Mouse (Mus musculus): ENCODE results near the gene Ank3. TPM values are rescaled to one million over a fixed set of nuclear protein-coding genes. Genes with fewer than 3 reads are reported as not detected.
A peak's percentile ranks its signal among the peaks of the same experiment; 100 is the strongest.

Gene Ank3
- polyA plus RNA-seq, 1 experiment from 2014 or later, result 34.9 TPM

GRCm38 (mm10) chr10:69925285-69926157 lies 526.9 kb downstream of the Ank3 start:
- Histone ChIP-seq H3K27ac (replicated peaks) (peak overlapping the region; percentile 83), H3K27me3 (ENCODE audit: low read depth, poor library complexity, severe bottlenecking) (peaks cover 3% of the 10 kb centered on the region; the same call in 1 of the 2 replicates), H3K4me1 (peaks cover 51% of the 10 kb centered on the region), H3K4me3 (peak overlapping the region; percentile 60), H3K9me3 (replicated peaks) (no peaks in the 10 kb centered on the region), H3K36me3 (peaks cover 10% of the 10 kb centered on the region)
- peak; percentile 69 for DNase-seq (ENCODE audit: low spot score)
- under 1% methylated on average over 19 of the region's 19 CpGs for WGBS

GRCm38 (mm10) chr10:69926158-69926882 lies 527.7 kb downstream of the Ank3 start:
- H3K36me3 ChIP-seq, result peaks cover 18% of the 10 kb centered on the region
- no peaks in the 10 kb centered on the region for H3K9me3 ChIP-seq (replicated peaks)
- H3K27me3 ChIP-seq (ENCODE audit: low read depth, poor library complexity, severe bottlenecking), result peaks cover 3% of the 10 kb centered on the region; the same call in 1 of the 2 replicates
- H3K4me3 ChIP-seq, result peak overlapping the region; percentile 60
- H3K4me1 ChIP-seq, result peaks cover 51% of the 10 kb centered on the region
- H3K27ac ChIP-seq (replicated peaks), result peak overlapping the region; percentile 83
- peak; percentile 45 for DNase-seq (ENCODE audit: low spot score)
- under 1% methylated on average over 11 of the region's 11 CpGs for WGBS

GRCm38 (mm10) chr10:69927012-69927411 lies 528.4 kb downstream of the Ank3 start:
- H3K36me3 ChIP-seq, result peaks cover 24% of the 10 kb centered on the region
- H3K4me3 ChIP-seq, result peak overlapping the region; percentile 60
- H3K27me3 ChIP-seq (ENCODE audit: low read depth, poor library complexity, severe bottlenecking), result peaks cover 3% of the 10 kb centered on the region; the same call in 1 of the 2 replicates
- WGBS, result 6% methylated on average over 9 of the region's 9 CpGs
- peak overlapping the region; percentile 83 for H3K27ac ChIP-seq (replicated peaks)
- no peaks in the 10 kb centered on the region for H3K9me3 ChIP-seq (replicated peaks)
- DNase-seq (ENCODE audit: low spot score), result no peak
- H3K4me1 ChIP-seq, result peaks cover 51% of the 10 kb centered on the region

DNA sequence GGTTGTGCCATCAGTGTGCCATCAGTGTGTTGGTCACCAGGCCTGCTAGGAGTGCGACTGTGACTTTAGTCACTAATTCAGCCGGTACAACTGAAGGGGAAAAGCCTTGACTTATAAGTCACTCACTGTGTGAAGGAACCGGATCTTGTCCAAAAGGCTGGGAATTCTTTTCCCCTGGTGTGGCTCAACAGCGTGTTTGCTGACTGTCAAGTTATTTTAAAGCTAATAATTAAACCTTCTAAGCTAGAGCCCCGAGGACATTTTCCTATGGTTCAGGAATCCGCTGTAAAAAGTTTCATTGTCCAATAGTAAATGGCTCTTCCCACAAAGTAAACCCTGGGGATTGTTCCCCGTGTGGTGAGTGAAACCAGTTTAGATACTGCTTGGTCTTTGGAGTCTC lies 529.8 kb downstream of the Ank3 start:
- no peaks in the 10 kb centered on the region for H3K9me3 ChIP-seq (replicated peaks)
- 74% methylated on average over 7 of the region's 7 CpGs for WGBS
- H3K36me3 ChIP-seq, result peaks cover 37% of the 10 kb centered on the region
- H3K4me3 ChIP-seq, result no peak overlapping the region
- H3K27ac ChIP-seq (replicated peaks), result 0 out of 2 replicates have a peak overlapping the region, but pooled peaks have one; percentile 5
- no peak for DNase-seq (ENCODE audit: low spot score)
- peaks cover 3% of the 10 kb centered on the region; the same call in 1 of the 2 replicates for H3K27me3 ChIP-seq (ENCODE audit: low read depth, poor library complexity, severe bottlenecking)
- H3K4me1 ChIP-seq, result peaks cover 51% of the 10 kb centered on the region

- H3K36me3 ChIP-seq, result peaks cover 59% of the 10 kb centered on the region
- H3K9me3 ChIP-seq (replicated peaks), result no peaks in the 10 kb centered on the region
- H3K27ac ChIP-seq (replicated peaks), result no peak overlapping the region
- peaks cover 31% of the 10 kb centered on the region for H3K4me1 ChIP-seq
- no peaks in the 10 kb centered on the region for H3K27me3 ChIP-seq (ENCODE audit: low read depth, poor library complexity, severe bottlenecking)
- WGBS, result 92% methylated on average over 8 of the region's 8 CpGs
- no peak overlapping the region for H3K4me3 ChIP-seq
- no peak for DNase-seq (ENCODE audit: low spot score)
Measured at GRCm38 (mm10) chr10:69930503-69930902, 531.9 kb downstream of the Ank3 start.

DNA sequence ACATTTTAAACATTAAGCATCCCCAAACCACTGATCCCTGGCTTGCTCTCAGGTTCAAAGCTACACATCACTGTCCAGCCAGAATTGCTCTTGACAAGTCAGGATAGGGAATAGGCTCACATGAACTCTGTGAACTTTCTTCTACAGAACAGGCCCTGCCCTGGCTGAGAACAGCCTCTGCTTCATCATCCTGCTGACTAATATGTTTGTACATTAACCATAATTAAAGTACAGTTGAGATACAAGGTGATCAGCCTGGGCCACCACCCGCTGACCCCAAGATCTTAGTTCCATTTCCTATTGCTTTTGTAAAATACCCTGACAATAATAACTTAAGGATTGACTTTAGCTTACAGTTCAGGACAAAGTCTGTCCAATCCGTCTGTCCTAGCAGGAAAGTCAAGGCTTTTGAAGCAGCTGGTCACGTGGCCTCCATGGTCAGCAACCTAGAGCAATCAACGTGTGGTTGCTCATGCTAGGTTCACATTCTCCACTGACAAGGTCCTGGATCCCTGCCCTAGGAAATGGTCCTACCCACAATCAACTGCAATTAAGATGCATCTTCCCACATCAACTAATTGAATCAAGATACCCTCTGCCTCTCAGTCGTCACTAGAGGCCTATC lies 538.0 kb downstream of the Ank3 start:
- H3K9me3 ChIP-seq (replicated peaks), result no peaks in the 10 kb centered on the region
- peaks cover 96% of the 10 kb centered on the region for H3K36me3 ChIP-seq
- peaks cover 3% of the 10 kb centered on the region; the same call in 1 of the 2 replicates for H3K4me1 ChIP-seq
- no peaks in the 10 kb centered on the region for H3K27me3 ChIP-seq (ENCODE audit: low read depth, poor library complexity, severe bottlenecking)
- no peak for DNase-seq (ENCODE audit: low spot score)
- no peak overlapping the region for H3K4me3 ChIP-seq
- 89% methylated on average over 5 of the region's 5 CpGs for WGBS
- no peak overlapping the region for H3K27ac ChIP-seq (replicated peaks)

DNA sequence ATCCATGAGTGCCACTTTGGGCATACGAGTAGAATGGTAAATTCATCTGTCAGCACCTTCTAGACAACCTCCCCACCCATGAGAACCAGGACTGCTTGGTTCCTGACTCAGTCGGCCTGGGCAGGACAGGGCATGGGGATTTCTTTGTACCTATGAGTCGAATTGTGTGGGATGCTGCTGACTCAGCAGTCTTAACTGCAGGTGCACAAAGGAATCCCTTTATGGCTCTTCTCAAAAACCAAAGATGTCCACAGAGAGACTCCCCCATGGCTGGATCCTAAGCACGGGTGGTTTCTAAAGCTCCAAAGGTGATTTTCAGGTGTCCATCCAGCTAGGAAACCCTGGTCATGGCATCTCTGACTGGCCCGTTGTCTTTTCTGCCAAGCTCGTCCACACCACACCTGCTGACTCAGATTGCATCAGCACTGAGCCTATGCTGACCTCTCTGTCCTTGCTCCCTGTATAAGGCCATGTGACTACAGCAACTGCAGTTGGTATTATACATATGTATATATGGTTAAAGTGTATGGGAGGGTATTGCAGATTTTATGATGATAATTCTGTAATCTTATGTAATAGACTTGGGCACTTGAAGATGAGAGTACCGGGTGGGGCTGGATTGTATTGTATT lies 538.8 kb downstream of the Ank3 start:
- H3K9me3 ChIP-seq (replicated peaks), result no peaks in the 10 kb centered on the region
- 88% methylated on average over 7 of the region's 7 CpGs for WGBS
- no peak for DNase-seq (ENCODE audit: low spot score)
- H3K36me3 ChIP-seq, result peaks cover 92% of the 10 kb centered on the region
- H3K4me3 ChIP-seq, result no peak overlapping the region
- H3K4me1 ChIP-seq, result peaks cover 12% of the 10 kb centered on the region
- no peaks in the 10 kb centered on the region for H3K27me3 ChIP-seq (ENCODE audit: low read depth, poor library complexity, severe bottlenecking)
- H3K27ac ChIP-seq (replicated peaks), result no peak overlapping the region

- DNase-seq (ENCODE audit: low spot score), result no peak
- Histone ChIP-seq H3K4me1 (peaks cover 29% of the 10 kb centered on the region), H3K4me3 (no peak overlapping the region), H3K9me3 (replicated peaks) (no peaks in the 10 kb centered on the region), H3K27me3 (ENCODE audit: low read depth, poor library complexity, severe bottlenecking) (no peaks in the 10 kb centered on the region), H3K36me3 (peaks cover 74% of the 10 kb centered on the region), H3K27ac (replicated peaks) (no peak overlapping the region)
- 94% methylated on average over 7 of the region's 7 CpGs for WGBS
Measured at GRCm38 (mm10) chr10:69939144-69939543, 540.6 kb downstream of the Ank3 start.

DNA sequence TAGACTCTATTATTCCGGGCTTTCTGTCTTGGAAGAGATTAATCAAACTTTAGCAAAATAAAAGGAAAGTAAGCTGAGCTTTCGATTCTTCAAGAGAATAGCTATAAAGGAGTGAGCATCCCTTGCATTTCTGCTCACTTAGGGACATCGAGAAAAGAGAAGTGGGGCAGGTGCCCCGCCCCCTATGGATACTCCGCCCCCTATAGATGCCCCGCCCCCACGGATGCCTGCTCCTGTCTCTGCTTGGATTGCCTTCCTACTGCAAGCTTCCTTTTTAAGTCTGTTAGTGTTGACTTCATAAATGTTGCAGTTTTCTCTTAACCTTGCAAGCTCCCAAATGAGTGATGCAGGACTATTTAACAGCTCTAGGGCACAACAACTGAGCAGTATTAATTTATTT lies 541.4 kb downstream of the Ank3 start:
- Histone ChIP-seq H3K9me3 (replicated peaks) (no peaks in the 10 kb centered on the region), H3K27ac (replicated peaks) (no peak overlapping the region), H3K36me3 (peaks cover 66% of the 10 kb centered on the region), H3K4me3 (no peak overlapping the region), H3K4me1 (peaks cover 37% of the 10 kb centered on the region), H3K27me3 (ENCODE audit: low read depth, poor library complexity, severe bottlenecking) (no peaks in the 10 kb centered on the region)
- WGBS, result 70% methylated on average over 7 of the region's 7 CpGs
- no peak for DNase-seq (ENCODE audit: low spot score)

DNA sequence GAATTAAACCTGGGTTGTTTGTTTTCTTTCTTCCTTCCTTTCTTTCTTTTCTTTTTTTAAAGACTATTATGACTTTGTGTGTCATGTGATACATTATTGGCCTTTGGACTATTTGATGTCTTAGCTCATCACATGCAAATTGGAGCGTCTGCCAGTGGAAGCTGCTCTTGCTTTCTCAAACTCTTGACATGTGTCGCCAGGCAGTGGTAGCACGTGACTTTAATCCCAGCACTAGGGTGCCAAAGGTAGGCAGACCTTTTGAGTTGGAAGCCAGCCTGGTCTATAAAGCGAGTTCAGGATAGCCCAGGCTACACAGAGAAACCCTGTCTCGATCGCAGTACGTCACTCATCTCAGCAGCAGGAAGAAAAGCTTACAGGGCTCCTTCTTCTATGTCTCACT lies 542.4 kb downstream of the Ank3 start:
- Histone ChIP-seq H3K27ac (replicated peaks) (no peak overlapping the region), H3K27me3 (ENCODE audit: low read depth, poor library complexity, severe bottlenecking) (no peaks in the 10 kb centered on the region), H3K4me1 (peaks cover 48% of the 10 kb centered on the region), H3K36me3 (peaks cover 56% of the 10 kb centered on the region), H3K9me3 (replicated peaks) (no peaks in the 10 kb centered on the region), H3K4me3 (no peak overlapping the region)
- 92% methylated on average over 7 of the region's 7 CpGs for WGBS
- DNase-seq (ENCODE audit: low spot score), result no peak

DNA sequence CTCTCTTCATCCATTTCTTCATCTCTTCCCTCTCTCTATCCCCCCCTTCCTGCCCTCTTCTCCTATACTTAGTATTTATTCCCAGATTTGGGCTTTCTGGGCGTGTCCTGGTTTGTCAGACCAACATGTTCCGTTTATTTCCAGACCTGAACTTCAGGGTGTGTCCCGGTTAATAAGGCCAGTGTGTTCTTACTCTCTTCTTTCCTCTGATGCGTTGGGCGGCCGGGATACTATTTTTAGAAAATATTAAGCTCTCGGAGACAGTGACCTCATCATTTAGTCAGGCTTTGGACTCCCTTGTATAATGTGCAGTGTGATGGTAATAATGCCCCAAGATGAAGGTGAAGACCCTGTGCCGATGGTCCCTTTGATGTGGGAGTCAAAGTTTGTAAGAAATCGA lies 546.3 kb downstream of the Ank3 start:
- H3K36me3 ChIP-seq, result peaks cover 19% of the 10 kb centered on the region
- no peaks in the 10 kb centered on the region for H3K9me3 ChIP-seq (replicated peaks)
- WGBS, result 86% methylated on average over 9 of the region's 9 CpGs
- H3K4me1 ChIP-seq, result peaks cover 60% of the 10 kb centered on the region
- H3K27me3 ChIP-seq (ENCODE audit: low read depth, poor library complexity, severe bottlenecking), result no peaks in the 10 kb centered on the region
- no peak for DNase-seq (ENCODE audit: low spot score)
- H3K4me3 ChIP-seq, result no peak overlapping the region
- H3K27ac ChIP-seq (replicated peaks), result peak overlapping the region; percentile 74; the same call in 1 of the 2 replicates

DNA sequence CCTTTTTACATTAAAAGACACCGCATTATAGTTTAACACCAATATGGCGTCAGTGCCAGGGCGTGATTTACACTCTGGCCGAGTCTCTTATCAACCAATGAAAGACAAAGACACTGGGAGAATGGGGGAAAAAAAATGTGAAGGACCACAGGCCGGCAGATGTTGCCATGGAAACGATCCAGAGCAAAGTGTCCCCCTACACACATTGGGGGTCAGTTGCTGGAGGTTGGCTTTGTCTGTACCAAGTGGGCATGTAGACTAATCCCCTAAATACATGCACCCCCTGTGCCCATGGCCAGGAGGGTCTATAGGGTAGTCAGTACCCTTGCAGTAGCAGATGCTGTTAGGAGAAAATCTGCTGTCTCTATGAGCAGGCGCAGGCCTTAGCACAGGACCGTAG lies 547.3 kb downstream of the Ank3 start:
- Histone ChIP-seq H3K27me3 (ENCODE audit: low read depth, poor library complexity, severe bottlenecking) (no peaks in the 10 kb centered on the region), H3K36me3 (peaks cover 12% of the 10 kb centered on the region), H3K9me3 (replicated peaks) (no peaks in the 10 kb centered on the region), H3K4me3 (no peak overlapping the region), H3K4me1 (peaks cover 60% of the 10 kb centered on the region), H3K27ac (replicated peaks) (peak overlapping the region; percentile 67)
- DNase-seq (ENCODE audit: low spot score), result peak; percentile 44
- WGBS, result 60% methylated on average over 8 of the region's 8 CpGs

Data from midbrain, embryonic 10.5 days (tissue).